Comparison of ENCODE assay signal across 10 mouse cellular contexts in genomic region chr7:19722754-19723195, GRCm38 (mm10). TPM values are rescaled to one million over a fixed set of nuclear protein-coding genes. Genes with fewer than 3 reads are reported as not detected.
DNase-seq lines count a peak whose midpoint lies in the region; ATAC-seq lines count a peak whose summit lies in the region.
"Had no signal": no experiment of that assay in that cellular context is flagged by ENCODE, and none has a peak within 500 bp of the region (broad histone marks: within the 10 kb centered on the region; RNA-seq: fewer than 3 reads in every experiment).

No protein-coding gene starts in this region.

- peaks cover 0 to 2% of the 10 kb centered on the region in 2 experiments; a peak in 1 of 4 replicates for H3K4me1 ChIP-seq in heart, embryonic 14.5 days (ENCODE audit: control insufficient read depth in 2 of 2, insufficient read depth in 2 of 2, low read length in 2 of 2)
- no peaks in the 10 kb centered on the region for H3K4me1 ChIP-seq in midbrain, embryonic 10.5 days
- no peaks in the 10 kb centered on the region for H3K4me1 ChIP-seq in forebrain, embryonic 12.5 days
- H3K4me1 ChIP-seq: embryonic facial prominence, embryonic 12.5 days had no signal

- WGBS in heart, embryonic 14.5 days = 78% methylated on average over 6 of the region's 6 CpGs
- 92% methylated on average over 6 of the region's 6 CpGs for WGBS in midbrain, embryonic 10.5 days
- WGBS in forebrain, embryonic 12.5 days = 89% methylated on average over 6 of the region's 6 CpGs

- no peaks in the 10 kb centered on the region for H3K27me3 ChIP-seq in heart, embryonic 14.5 days (ENCODE audit: control insufficient read depth, insufficient read depth, low read length)
- no peaks in the 10 kb centered on the region for H3K27me3 ChIP-seq in midbrain, embryonic 10.5 days (ENCODE audit: low read depth, poor library complexity, severe bottlenecking)
- no peaks in the 10 kb centered on the region for H3K27me3 ChIP-seq in forebrain, embryonic 12.5 days
- H3K27me3 ChIP-seq: embryonic facial prominence, embryonic 12.5 days had no signal

- H3K27ac ChIP-seq in heart, embryonic 14.5 days (replicated peaks in 1 of 2; ENCODE audit: control insufficient read depth in 1 of 2, insufficient read depth in 1 of 2, low read depth in 2 of 2, low read length in 2 of 2) = peak overlapping the region; percentile 78 to 82
- no peak overlapping the region for H3K27ac ChIP-seq in midbrain, embryonic 10.5 days (replicated peaks)
- H3K27ac ChIP-seq in forebrain, embryonic 12.5 days = no peak overlapping the region
- H3K27ac ChIP-seq: embryonic facial prominence, embryonic 12.5 days had no signal

- no peak overlapping the region for H3K4me2 ChIP-seq in heart, embryonic 14.5 days (ENCODE audit: low read length)
- H3K4me2 ChIP-seq in forebrain, embryonic 12.5 days = no peak overlapping the region
- H3K4me2 ChIP-seq: embryonic facial prominence, embryonic 12.5 days had no signal

- H3K9ac ChIP-seq in heart, embryonic 14.5 days (ENCODE audit: low read length) = no peak overlapping the region
- H3K9ac ChIP-seq in forebrain, embryonic 12.5 days = no peak overlapping the region
- H3K9ac ChIP-seq: embryonic facial prominence, embryonic 12.5 days had no signal

- no peak overlapping the region for H3K4me3 ChIP-seq in heart, embryonic 14.5 days (ENCODE audit: control insufficient read depth in 1 of 2, insufficient read depth in 1 of 2, low read depth in 1 of 2, low read length in 2 of 2)
- no peak overlapping the region for H3K4me3 ChIP-seq in midbrain, embryonic 10.5 days
- H3K4me3 ChIP-seq in forebrain, embryonic 12.5 days (replicated peaks) = no peak overlapping the region
- H3K4me3 ChIP-seq: embryonic facial prominence, embryonic 12.5 days had no signal

- DNase-seq in embryo, embryonic 10 days (ENCODE audit: low spot score) = peak; percentile 28
- DNase-seq in embryo, embryonic 9.5 days (ENCODE audit: extremely low spot score) = no peak
- DNase-seq in kidney, postnatal 10 days = peak; percentile 82
- peak; percentile 81 for DNase-seq in lung, postnatal 36 days
- DNase-seq in midbrain, embryonic 10.5 days (ENCODE audit: low spot score) = no peak
- no peak for DNase-seq in left cerebral cortex, adult 9 months (ENCODE audit: low spot score in 2 of 2)

- peak; percentile 65; the same call in 1 of the 2 replicates for ATAC-seq in heart, embryonic 14.5 days (ENCODE audit: insufficient number of reproducible peaks, insufficient read depth, low FRiP score, low read depth)
- no peak for ATAC-seq in forebrain, embryonic 12.5 days (ENCODE audit: low FRiP score)

- peaks cover 15% of the 10 kb centered on the region for H3K9me3 ChIP-seq in heart, embryonic 14.5 days (ENCODE audit: control insufficient read depth, low read length)
- H3K9me3 ChIP-seq in midbrain, embryonic 10.5 days (replicated peaks) = peaks cover 17% of the 10 kb centered on the region
- peaks cover 16% of the 10 kb centered on the region for H3K9me3 ChIP-seq in forebrain, embryonic 12.5 days

- H3K36me3 ChIP-seq in heart, embryonic 14.5 days (ENCODE audit: control insufficient read depth, insufficient read depth, low read length) = peaks cover 79% of the 10 kb centered on the region
- H3K36me3 ChIP-seq in midbrain, embryonic 10.5 days = peaks cover 88% of the 10 kb centered on the region
- H3K36me3 ChIP-seq in forebrain, embryonic 12.5 days (replicated peaks) = peaks cover 60% of the 10 kb centered on the region

RNA-seq across cellular contexts. Expression of gene Tomm40, which starts 7.5 kb away (rescaled TPM):
- polyA plus RNA-seq in heart, embryonic 14.5 days (2014; fragmentation: Nextera tagmentation; extraction: Ambion mirVana) = 130 and 135 TPM in 2 replicates
- 189 and 210 TPM in 2 replicates for polyA plus RNA-seq in midbrain, embryonic 10.5 days (2016; fragmentation: Nextera tagmentation; extraction: Ambion mirVana)
- polyA plus RNA-seq in forebrain, embryonic 12.5 days (2016; fragmentation: Nextera tagmentation; extraction: Ambion mirVana) = 136 and 149 TPM in 2 replicates

RNA-seq across cellular contexts. Expression of gene Apoe, which starts 23.8 kb away (rescaled TPM):
- 644 and 695 TPM in 2 replicates for polyA plus RNA-seq in heart, embryonic 14.5 days (2014; fragmentation: Nextera tagmentation; extraction: Ambion mirVana)
- 166 and 199 TPM in 2 replicates for polyA plus RNA-seq in midbrain, embryonic 10.5 days (2016; fragmentation: Nextera tagmentation; extraction: Ambion mirVana)
- 115 and 128 TPM in 2 replicates for polyA plus RNA-seq in forebrain, embryonic 12.5 days (2016; fragmentation: Nextera tagmentation; extraction: Ambion mirVana)

RNA-seq across cellular contexts. Expression of gene Nectin2, which starts 27.5 kb away (rescaled TPM):
- polyA plus RNA-seq in heart, embryonic 14.5 days (2014; fragmentation: Nextera tagmentation; extraction: Ambion mirVana) = 63.4 and 68.4 TPM in 2 replicates
- 76.4 and 88.7 TPM in 2 replicates for polyA plus RNA-seq in midbrain, embryonic 10.5 days (2016; fragmentation: Nextera tagmentation; extraction: Ambion mirVana)
- polyA plus RNA-seq in forebrain, embryonic 12.5 days (2016; fragmentation: Nextera tagmentation; extraction: Ambion mirVana) = 45.9 and 47.3 TPM in 2 replicates

RNA-seq across cellular contexts. Expression of gene Apoc1, which starts 30.3 kb away (rescaled TPM):
- 14.3 and 14.6 TPM in 2 replicates for polyA plus RNA-seq in heart, embryonic 14.5 days (2014; fragmentation: Nextera tagmentation; extraction: Ambion mirVana)
- 1.7 and 1.9 TPM in 2 replicates for polyA plus RNA-seq in midbrain, embryonic 10.5 days (2016; fragmentation: Nextera tagmentation; extraction: Ambion mirVana)
- polyA plus RNA-seq in forebrain, embryonic 12.5 days (2016; fragmentation: Nextera tagmentation; extraction: Ambion mirVana) = 0.73 and 1.2 TPM in 2 replicates
- polyA plus RNA-seq: C2C12 had no signal

RNA-seq across cellular contexts. Expression of gene Apoc4, which starts 41.5 kb away (rescaled TPM):
- polyA plus RNA-seq in heart, embryonic 14.5 days (2014; fragmentation: Nextera tagmentation; extraction: Ambion mirVana) = 0.31 TPM in 1 of 2 replicates, not detected in the other
- polyA plus RNA-seq in midbrain, embryonic 10.5 days (2016; fragmentation: Nextera tagmentation; extraction: Ambion mirVana) = not detected in 2 replicates
- polyA plus RNA-seq in forebrain, embryonic 12.5 days (2016; fragmentation: Nextera tagmentation; extraction: Ambion mirVana) = not detected in 2 replicates
- polyA plus RNA-seq: C2C12; embryonic facial prominence, embryonic 12.5 days had no signal

Comparison
In these comparisons a context has a peak if more than half of its experiments do, and no peak if none do; other contexts are left out.
1. DNase-seq: peak in embryo, embryonic 10 days (single experiment), kidney, postnatal 10 days (single experiment) and lung, postnatal 36 days (single experiment); none in embryo, embryonic 9.5 days (single experiment), midbrain, embryonic 10.5 days (single experiment) and left cerebral cortex, adult 9 months (0 of 2).
2. H3K27ac ChIP-seq: peak in heart, embryonic 14.5 days (2 of 2); none in midbrain, embryonic 10.5 days (single experiment) and forebrain, embryonic 12.5 days (single experiment).